Mouse (Mus musculus): ENCODE measurements around the gene Sez6l. TPM values are rescaled to one million over a fixed set of nuclear protein-coding genes. Genes with fewer than 3 reads are reported as not detected.

Sez6l gene
- total RNA-seq, 4 experiments from 2014 or later, result 0.08 to 0.22 (median 0.17) TPM

DNA sequence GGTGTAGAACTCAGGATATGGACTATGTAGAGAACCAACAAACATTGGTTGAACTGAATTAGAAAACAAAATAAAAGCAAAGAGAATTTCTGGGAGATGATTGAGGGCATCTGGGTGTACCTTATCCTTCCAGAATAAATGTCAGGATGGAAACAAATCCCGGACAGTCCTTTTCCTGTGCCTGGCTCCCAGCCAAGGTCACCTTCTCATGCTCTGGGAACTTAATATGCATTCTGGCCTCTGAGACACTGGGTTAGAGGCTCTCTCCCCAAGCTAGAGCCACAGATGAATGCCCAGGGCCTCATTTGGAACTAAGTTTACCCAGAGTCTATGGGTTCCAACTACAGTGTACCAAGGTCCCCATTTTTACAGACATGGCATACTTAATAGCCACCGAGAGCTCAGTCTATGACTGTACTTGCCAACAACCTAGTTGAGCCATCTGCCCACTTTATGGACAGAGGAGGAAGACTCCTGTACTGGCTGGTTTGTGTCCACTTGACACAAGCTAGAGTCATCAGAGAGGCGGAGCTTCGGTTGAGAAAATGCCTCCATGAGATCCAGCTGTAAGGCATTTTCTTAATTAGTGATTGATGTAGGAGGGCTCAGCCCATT is 7.3 kb upstream of the Sez6l start:
- no peak for DNase-seq (ENCODE audit: low spot score)

DNA sequence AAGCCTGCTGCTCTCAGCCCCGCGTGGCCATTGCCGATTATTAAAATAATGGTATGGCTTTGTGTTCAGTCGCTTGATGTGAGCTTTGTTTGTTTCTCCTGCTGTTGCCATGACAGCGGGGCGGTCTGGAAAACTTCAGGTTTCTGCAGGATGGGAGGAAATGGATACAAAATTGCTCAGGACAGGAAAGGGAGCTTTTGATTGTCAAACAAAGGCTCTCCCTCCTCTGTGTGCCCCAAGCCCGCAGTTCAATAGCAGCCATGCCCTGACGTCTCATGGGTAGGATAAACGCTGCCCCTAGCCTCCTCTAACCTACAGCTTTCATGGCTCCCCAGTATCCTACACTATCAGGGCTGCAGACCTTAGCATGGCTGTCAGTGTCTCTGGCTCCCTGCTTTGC is 6.3 kb upstream of the Sez6l start:
- DNase-seq (ENCODE audit: low spot score), result no peak

- no peak for DNase-seq (ENCODE audit: low spot score)
These were observed 765 bp upstream of the Sez6l start for GRCm38 (mm10) chr5:112577750-112578149.

GRCm38 (mm10) chr5:112576361-112576992 is 508 bp downstream of the Sez6l start:
- no peak for DNase-seq (ENCODE audit: low spot score)

- no peak for DNase-seq (ENCODE audit: low spot score)
These were observed 1.7 kb downstream of the Sez6l start for GRCm38 (mm10) chr5:112575151-112575915.

GRCm38 (mm10) chr5:112573916-112574315 is 3.1 kb downstream of the Sez6l start:
- no peak for DNase-seq (ENCODE audit: low spot score)

DNA sequence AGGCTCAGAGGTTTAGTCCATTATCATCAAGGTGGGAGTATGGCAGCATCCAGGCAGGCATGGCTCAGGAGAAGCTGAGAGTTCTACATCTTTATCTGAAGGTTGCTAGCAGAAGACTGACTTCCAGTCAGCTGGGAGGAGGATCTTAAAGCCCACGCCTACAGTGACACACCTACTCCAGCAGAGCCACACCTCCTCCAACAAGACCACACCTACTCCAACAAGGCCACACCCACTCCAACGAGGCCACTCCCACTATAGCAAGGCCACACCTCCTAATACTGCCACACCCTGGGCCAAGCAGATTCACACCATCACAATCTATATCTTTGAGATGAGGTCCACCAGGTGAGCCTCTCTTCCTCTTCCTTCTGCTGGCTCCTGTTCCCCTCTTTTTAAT is 4.8 kb downstream of the Sez6l start:
- no peak for DNase-seq (ENCODE audit: low spot score)

DNA sequence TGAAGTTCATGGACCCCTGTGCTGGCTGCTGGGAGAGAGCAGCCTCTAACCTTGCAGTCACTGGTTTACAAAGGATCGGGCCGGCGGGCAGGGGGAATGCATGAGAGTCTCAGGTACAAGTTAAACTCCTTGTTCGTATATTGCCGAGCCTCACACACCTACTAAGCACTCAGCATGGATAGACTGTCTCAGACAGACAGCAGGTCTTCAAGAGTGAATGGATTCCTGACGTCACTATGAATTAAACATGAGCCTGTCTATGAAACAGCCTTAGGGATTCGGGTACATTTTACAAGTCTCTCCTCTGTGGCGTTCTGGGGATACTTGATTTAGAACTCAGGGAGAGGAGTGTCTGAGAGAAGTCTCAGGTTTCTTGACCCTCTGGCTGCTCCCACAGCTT is 11.5 kb downstream of the Sez6l start:
- no peak for DNase-seq (ENCODE audit: low spot score)

DNA sequence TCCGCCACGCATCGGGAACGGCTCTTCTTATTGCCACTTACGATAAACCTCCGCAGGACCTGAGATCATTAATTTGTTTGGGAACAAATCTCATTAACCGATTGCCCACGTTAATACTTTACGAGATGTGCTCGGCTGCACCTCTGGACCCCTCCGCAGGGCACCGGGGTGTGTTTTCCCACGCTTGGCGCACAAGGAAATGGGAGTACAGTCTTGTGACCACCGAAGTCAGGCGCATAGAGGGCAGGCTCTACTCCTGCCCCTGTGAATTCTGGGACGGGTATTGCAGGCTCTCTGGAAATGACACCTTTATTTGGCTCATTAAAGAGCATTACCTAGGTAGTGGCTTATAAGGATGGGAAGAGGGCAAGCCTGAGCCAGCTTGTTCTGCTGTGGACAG is 11.9 kb downstream of the Sez6l start:
- DNase-seq (ENCODE audit: low spot score), result no peak

DNA sequence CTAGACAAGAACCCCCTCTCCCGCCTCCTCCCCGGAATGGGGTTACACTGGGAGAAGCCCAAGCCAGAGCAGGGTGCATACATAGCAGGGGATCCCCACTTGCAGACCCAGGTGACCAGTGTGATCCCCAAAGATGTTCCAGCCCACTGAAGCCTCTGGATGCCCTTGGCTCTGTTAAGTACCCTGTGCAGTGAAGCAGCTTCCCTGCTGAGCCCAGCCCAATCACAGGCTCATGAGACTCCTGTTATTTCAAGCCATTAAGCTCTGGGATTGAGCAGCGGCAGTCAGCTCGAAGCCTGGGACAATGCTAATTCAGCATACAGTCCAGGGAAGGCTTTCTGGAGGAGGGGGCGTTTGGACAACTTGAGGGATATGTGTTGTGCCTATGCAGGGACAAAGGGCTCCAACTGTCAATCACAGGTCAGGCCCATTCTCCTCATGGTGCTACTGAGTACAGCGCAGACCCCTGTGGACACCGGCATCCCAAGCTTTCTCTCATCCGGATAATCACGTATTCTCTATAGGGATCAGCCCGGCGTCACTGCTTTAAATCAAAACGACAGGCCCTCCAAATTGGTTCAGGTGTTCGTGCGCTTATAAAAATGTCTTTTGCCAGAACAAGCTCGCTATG is 16.0 kb downstream of the Sez6l start:
- no peak for DNase-seq (ENCODE audit: low spot score)

- DNase-seq (ENCODE audit: low spot score), result no peak
These were observed 16.8 kb downstream of the Sez6l start for GRCm38 (mm10) chr5:112560139-112560538.

DNA sequence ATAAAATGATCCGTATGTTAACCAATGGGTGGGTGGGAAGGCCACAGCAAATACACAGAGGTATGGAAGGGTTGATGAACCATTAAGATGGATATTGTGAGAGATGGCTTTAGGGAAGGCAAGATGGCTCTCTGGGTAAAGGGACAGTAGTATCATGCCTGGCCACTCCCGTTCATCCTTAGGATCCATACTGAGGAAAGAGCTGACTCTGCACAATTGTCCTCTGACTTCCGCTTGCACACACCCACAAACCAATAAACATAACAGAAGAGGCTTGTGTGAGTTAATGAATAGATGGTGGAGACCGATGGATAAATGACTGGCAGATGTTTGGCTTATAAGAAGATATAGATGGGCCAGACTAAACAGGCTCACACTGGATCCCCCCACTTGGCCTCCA is 19.6 kb downstream of the Sez6l start:
- no peak for DNase-seq (ENCODE audit: low spot score)

DNA sequence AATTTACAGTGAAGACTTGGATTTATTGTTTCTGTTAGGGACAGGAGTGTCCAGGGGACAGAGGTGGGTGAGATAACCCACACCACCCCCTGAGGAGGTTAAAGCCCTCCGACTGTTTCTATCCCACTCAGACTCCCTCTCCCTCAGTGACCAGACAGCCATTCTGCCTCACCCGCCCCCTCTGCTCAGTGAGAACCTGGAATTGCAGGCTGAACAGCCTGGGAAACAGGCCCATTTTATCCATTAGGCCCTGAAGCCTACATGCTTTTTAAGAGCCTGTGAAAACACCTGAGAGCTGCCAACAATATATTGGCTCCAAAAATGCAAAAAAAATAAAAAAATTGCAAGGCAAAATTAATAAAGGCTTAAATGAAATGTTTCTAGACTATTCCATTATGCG is 20.3 kb downstream of the Sez6l start:
- no peak for DNase-seq (ENCODE audit: low spot score)

- DNase-seq (ENCODE audit: low spot score), result no peak
These were observed 22.5 kb downstream of the Sez6l start for GRCm38 (mm10) chr5:112554508-112554907.

DNA sequence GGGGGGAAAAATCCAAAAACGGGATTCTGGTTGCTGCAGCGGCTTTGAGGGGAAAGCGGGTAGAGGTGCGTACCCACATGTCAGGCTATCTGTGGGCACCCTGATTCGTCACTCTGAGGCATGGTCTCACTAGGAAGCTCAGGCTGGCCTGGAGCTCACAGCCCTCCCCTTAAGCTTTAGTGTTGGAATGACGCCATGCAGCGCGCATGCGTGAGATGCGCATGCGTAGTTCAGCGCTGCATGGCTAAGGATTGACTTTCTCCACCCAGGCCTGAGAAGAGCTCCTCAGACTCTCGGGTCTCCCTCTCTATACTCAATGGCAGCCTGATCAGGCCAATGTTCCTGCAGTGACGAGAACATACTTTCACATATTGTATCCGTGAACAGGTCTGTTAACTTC is 24.2 kb downstream of the Sez6l start:
- no peak for DNase-seq (ENCODE audit: low spot score)

GRCm38 (mm10) chr5:112551975-112552728 is 24.8 kb downstream of the Sez6l start:
- no peak for DNase-seq (ENCODE audit: low spot score)

DNA sequence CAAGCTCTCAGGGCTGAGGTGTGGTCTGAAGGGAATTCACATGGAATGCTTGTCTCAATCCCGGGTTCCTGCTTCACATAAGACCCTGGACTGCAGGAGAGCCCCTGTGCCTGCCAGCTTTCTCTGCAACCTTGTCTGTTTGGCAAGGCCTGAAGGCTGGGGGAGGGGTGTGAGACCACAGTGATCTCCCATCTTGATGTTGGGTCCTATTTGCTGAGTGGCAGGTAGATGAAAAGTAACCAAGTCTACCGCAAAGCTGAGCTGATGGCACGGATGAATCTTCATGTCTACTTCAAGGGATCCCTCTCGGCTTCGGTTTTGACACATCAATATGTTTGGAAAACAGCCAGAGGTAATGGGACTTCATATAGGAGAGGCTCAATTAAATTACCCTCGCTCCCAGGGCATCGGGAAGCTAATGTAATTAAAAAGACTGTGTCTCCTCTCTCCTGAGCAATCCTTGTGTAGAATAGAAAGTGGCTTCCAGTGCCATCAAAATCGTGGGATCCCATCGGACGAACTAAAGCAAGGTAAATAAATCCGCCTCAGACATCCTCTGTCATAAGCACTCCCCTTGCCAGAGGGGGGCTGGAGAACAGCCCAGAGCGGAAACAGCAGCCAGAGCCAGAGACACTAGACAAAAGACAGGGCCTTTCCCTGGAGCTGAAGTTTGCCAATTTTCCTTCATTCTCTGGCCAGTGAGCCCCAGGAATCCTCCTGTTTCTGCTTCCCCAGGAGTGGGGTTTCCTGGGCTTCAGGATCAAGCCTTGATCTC is 28.0 kb downstream of the Sez6l start:
- DNase-seq (ENCODE audit: low spot score), result peak; percentile 17

DNA sequence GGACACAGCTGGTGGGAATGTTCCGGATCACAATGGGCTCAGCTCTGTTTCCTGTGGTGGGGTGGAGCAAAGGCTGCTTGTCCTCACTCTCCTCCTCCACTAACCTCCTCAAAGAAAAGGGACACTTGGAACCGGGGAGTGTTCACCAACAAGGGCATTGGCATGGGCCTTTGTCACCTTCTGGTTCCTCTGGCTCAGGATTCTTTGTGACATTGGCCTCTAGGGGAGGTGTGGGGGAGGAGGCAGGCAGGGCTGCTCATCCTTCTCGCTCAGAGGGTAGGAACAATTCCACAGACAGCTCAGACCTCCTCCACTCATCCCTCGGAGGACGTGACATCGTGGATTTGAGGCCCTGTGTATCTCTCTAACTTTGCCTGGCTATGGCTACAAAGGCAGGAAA is 30.2 kb downstream of the Sez6l start:
- DNase-seq (ENCODE audit: low spot score), result no peak

DNA sequence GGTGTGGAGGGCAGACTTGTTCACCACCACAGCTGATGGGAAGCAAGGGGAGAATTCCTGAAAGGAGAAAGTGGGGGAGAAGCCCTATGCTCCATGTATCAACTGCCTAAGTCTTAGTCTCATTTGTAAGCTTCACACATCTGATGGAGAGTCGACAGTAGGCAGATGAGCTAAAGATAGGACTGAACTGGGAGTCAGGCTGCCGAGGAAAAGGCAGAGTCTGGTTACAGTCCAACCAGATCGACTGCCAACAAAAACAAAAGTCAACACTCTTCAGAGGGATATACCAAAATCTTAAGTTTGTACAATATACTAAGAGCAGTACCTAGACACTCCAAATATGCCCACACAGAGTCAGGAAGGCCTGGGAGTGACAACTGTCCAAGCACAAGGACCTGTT is 38.7 kb downstream of the Sez6l start:
- DNase-seq (ENCODE audit: low spot score), result no peak

DNA sequence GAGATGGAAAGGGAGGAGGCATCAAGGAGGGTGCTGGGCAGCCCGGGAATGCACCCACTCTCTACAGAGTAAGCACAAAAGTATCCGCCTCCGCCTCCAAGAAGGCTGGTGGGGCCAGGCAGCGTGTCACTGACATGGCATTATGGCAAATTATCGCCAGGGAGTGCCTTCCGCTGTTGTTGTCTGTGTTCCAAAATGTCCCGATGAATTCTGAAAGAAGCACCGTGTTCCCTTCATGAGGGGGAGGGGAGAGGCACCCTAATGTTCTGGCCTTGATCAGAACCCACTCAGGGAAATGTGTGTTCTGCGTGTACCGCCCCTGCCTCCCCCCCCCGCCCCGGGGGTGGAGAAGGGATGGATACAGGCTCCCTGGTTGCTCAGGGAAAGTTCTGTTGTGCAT is 41.1 kb downstream of the Sez6l start:
- no peak for DNase-seq (ENCODE audit: low spot score)

DNA sequence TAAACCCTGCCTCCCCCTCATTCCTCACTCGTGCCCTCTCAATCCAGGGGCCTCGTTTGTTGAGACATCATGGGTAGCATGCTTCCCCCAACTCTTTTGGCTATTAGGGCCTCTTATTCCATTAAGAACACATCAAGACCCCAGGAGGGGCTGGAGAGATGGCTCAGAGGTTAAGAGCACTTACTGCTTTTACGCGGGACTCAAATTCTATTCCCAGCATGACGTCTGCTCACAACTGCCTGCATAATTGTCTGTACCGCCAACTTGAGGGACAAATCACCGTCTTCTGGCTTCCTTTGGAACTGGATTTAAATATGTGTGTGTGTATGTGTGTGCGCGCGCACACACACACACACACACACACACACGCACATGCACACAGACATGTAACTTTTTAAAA is 42.8 kb downstream of the Sez6l start:
- no peak for DNase-seq (ENCODE audit: low spot score)
